Comparison of ENCODE assay signal across 8 mouse cellular contexts in genomic region chr17:34648141-34648890, GRCm38 (mm10). TPM values are rescaled to one million over a fixed set of nuclear protein-coding genes. Genes with fewer than 3 reads are reported as not detected.
DNase-seq lines count a peak whose midpoint lies in the region; ATAC-seq lines count a peak whose summit lies in the region.

No protein-coding gene starts in this region.

- no peaks in the 10 kb centered on the region for H3K27me3 ChIP-seq in kidney, embryonic 15.5 days
- no peaks in the 10 kb centered on the region for H3K27me3 ChIP-seq in embryonic facial prominence, embryonic 11.5 days (ENCODE audit: control insufficient read depth, insufficient read depth, low read length)
- no peaks in the 10 kb centered on the region for H3K27me3 ChIP-seq in hindbrain, embryonic 15.5 days
- no peaks in the 10 kb centered on the region for H3K27me3 ChIP-seq in midbrain, embryonic 14.5 days (ENCODE audit: control insufficient read depth, insufficient read depth, low read length)

- H3K27ac ChIP-seq in kidney, embryonic 15.5 days = no peak overlapping the region
- H3K27ac ChIP-seq in embryonic facial prominence, embryonic 11.5 days (replicated peaks; ENCODE audit: low read depth, low read length) = no peak overlapping the region
- no peak overlapping the region for H3K27ac ChIP-seq in hindbrain, embryonic 15.5 days (replicated peaks)
- no peak overlapping the region for H3K27ac ChIP-seq in midbrain, embryonic 14.5 days (replicated peaks; ENCODE audit: low read depth, low read length)

- peaks cover 41% of the 10 kb centered on the region for H3K4me1 ChIP-seq in kidney, embryonic 15.5 days
- H3K4me1 ChIP-seq in embryonic facial prominence, embryonic 11.5 days (ENCODE audit: control insufficient read depth, insufficient read depth, low read length) = peaks cover 5% of the 10 kb centered on the region; the same call in 1 of the 2 replicates
- H3K4me1 ChIP-seq in hindbrain, embryonic 15.5 days (replicated peaks) = peaks cover 31% of the 10 kb centered on the region
- H3K4me1 ChIP-seq in midbrain, embryonic 14.5 days (ENCODE audit: control insufficient read depth, insufficient read depth, low read length) = peaks cover 20% of the 10 kb centered on the region

- H3K36me3 ChIP-seq in kidney, embryonic 15.5 days = peaks cover 44% of the 10 kb centered on the region
- peaks cover 10% of the 10 kb centered on the region for H3K36me3 ChIP-seq in embryonic facial prominence, embryonic 11.5 days (replicated peaks; ENCODE audit: control insufficient read depth, insufficient read depth, low read depth, low read length)
- H3K36me3 ChIP-seq in hindbrain, embryonic 15.5 days = peaks cover 44% of the 10 kb centered on the region
- peaks cover 50% of the 10 kb centered on the region for H3K36me3 ChIP-seq in midbrain, embryonic 14.5 days (ENCODE audit: control insufficient read depth, insufficient read depth, low read length)

- no peak for ATAC-seq in kidney, embryonic 15.5 days (replicated peaks; ENCODE audit: low FRiP score)
- ATAC-seq in embryonic facial prominence, embryonic 11.5 days (replicated peaks; ENCODE audit: insufficient number of reproducible peaks, low FRiP score, low TSS enrichment, low read depth) = no peak
- ATAC-seq in hindbrain, embryonic 15.5 days (ENCODE audit: low FRiP score, low read depth) = no peak
- ATAC-seq in midbrain, embryonic 14.5 days (ENCODE audit: low FRiP score, low TSS enrichment) = no peak
- ATAC-seq in monocyte, adult 5-6 weeks (replicated peaks; ENCODE audit: insufficient number of reproducible peaks, low FRiP score, low TSS enrichment, poor library complexity, severe bottlenecking) = no peak

- no peak for DNase-seq in kidney, adult 8-10 months
- DNase-seq in embryonic facial prominence, embryonic 11.5 days (ENCODE audit: low spot score) = no peak
- DNase-seq in midbrain, embryonic 14.5 days = no peak
- DNase-seq in layer of hippocampus, adult 8-10 months (ENCODE audit: low spot score in 2 of 2) = no peak
- DNase-seq in thymus, postnatal 0 days (ENCODE audit: low spot score) = no peak

- peak overlapping the region; percentile 84 for H3K4me2 ChIP-seq in kidney, embryonic 15.5 days
- peak overlapping the region; percentile 83 for H3K4me2 ChIP-seq in embryonic facial prominence, embryonic 11.5 days (ENCODE audit: low read depth, low read length)
- H3K4me2 ChIP-seq in hindbrain, embryonic 15.5 days = peak overlapping the region; percentile 93
- H3K4me2 ChIP-seq in midbrain, embryonic 14.5 days (ENCODE audit: low read length) = peak overlapping the region; percentile 78

- peak overlapping the region; percentile 84; the same call in 1 of the 2 replicates for H3K9ac ChIP-seq in kidney, embryonic 15.5 days
- peak overlapping the region; percentile 94; the same call in 1 of the 2 replicates for H3K9ac ChIP-seq in embryonic facial prominence, embryonic 11.5 days (replicated peaks; ENCODE audit: low read length)
- H3K9ac ChIP-seq in hindbrain, embryonic 15.5 days = no peak overlapping the region
- no peak overlapping the region for H3K9ac ChIP-seq in midbrain, embryonic 14.5 days (replicated peaks; ENCODE audit: low read length)

- peak overlapping the region; percentile 85 for H3K4me3 ChIP-seq in kidney, embryonic 15.5 days (replicated peaks)
- H3K4me3 ChIP-seq in embryonic facial prominence, embryonic 11.5 days (ENCODE audit: low read depth, low read length) = peak overlapping the region; percentile 97
- peak overlapping the region; percentile 100 for H3K4me3 ChIP-seq in hindbrain, embryonic 15.5 days
- peak overlapping the region; percentile 95 for H3K4me3 ChIP-seq in midbrain, embryonic 14.5 days (replicated peaks; ENCODE audit: low read depth, low read length)

- no peaks in the 10 kb centered on the region for H3K9me3 ChIP-seq in kidney, embryonic 15.5 days (replicated peaks)
- no peaks in the 10 kb centered on the region for H3K9me3 ChIP-seq in embryonic facial prominence, embryonic 11.5 days (replicated peaks; ENCODE audit: control insufficient read depth, low read length)
- H3K9me3 ChIP-seq in hindbrain, embryonic 15.5 days = no peaks in the 10 kb centered on the region
- H3K9me3 ChIP-seq in midbrain, embryonic 14.5 days (ENCODE audit: control insufficient read depth, low read length) = no peaks in the 10 kb centered on the region

- WGBS in kidney, embryonic 15.5 days = 76% methylated on average over 16 of the region's 16 CpGs
- 79% methylated on average over 16 of the region's 16 CpGs for WGBS in embryonic facial prominence, embryonic 11.5 days
- WGBS in hindbrain, embryonic 15.5 days = 88% methylated on average over 16 of the region's 16 CpGs
- WGBS in midbrain, embryonic 14.5 days = 86% methylated on average over 16 of the region's 16 CpGs

RNA-seq across cellular contexts. Expression of gene Atf6b, which starts 1.4 kb away (rescaled TPM):
- 86.2 and 98.2 TPM in 2 replicates for polyA plus RNA-seq in kidney, embryonic 15.5 days (2015; fragmentation: Nextera tagmentation; extraction: Ambion mirVana)
- 55.8 and 58.5 TPM in 2 replicates for polyA plus RNA-seq in embryonic facial prominence, embryonic 11.5 days (2014; fragmentation: Nextera tagmentation; extraction: Ambion mirVana)
- 108 and 120 TPM in 2 replicates for polyA plus RNA-seq in hindbrain, embryonic 15.5 days (2015; fragmentation: Nextera tagmentation; extraction: Ambion mirVana)
- polyA plus RNA-seq in midbrain, embryonic 14.5 days (2014; fragmentation: Nextera tagmentation; extraction: Ambion mirVana) = 97.1 TPM in 2 replicates
- 10 to 100 TPM; 74.1 to 82.9 (median 79.8) TPM for total RNA-seq in layer of hippocampus, adult 8-10 months (2022)
- 56.6 and 60.8 TPM in 2 replicates for polyA plus RNA-seq in thymus, postnatal 0 days (2015; fragmentation: Nextera tagmentation; extraction: Ambion mirVana)
- 17.4 to 26.0 TPM (median 23.4 TPM) in 3 replicates for total RNA-seq in monocyte, adult 5-6 weeks (2017)

RNA-seq across cellular contexts. Expression of gene Fkbpl, which starts 3.8 kb away (rescaled TPM):
- 17.2 and 18.4 TPM in 2 replicates for polyA plus RNA-seq in kidney, embryonic 15.5 days (2015; fragmentation: Nextera tagmentation; extraction: Ambion mirVana)
- polyA plus RNA-seq in embryonic facial prominence, embryonic 11.5 days (2014; fragmentation: Nextera tagmentation; extraction: Ambion mirVana) = 16.2 and 16.6 TPM in 2 replicates
- 16.1 and 16.4 TPM in 2 replicates for polyA plus RNA-seq in hindbrain, embryonic 15.5 days (2015; fragmentation: Nextera tagmentation; extraction: Ambion mirVana)
- polyA plus RNA-seq in midbrain, embryonic 14.5 days (2014; fragmentation: Nextera tagmentation; extraction: Ambion mirVana) = 11.2 and 14.5 TPM in 2 replicates
- total RNA-seq in layer of hippocampus, adult 8-10 months (2022) = 10 to 100 TPM; 12.5 to 18.5 (median 15.2) TPM
- 12.5 TPM in 2 replicates for polyA plus RNA-seq in thymus, postnatal 0 days (2015; fragmentation: Nextera tagmentation; extraction: Ambion mirVana)
- total RNA-seq in monocyte, adult 5-6 weeks (2017) = 5.6 to 15.1 TPM (median 6.4 TPM) in 3 replicates

RNA-seq across cellular contexts. Expression of gene Prrt1, which starts 19.0 kb away (rescaled TPM):
- polyA plus RNA-seq in kidney, embryonic 15.5 days (2015; fragmentation: Nextera tagmentation; extraction: Ambion mirVana) = 0.24 and 0.35 TPM in 2 replicates
- polyA plus RNA-seq in embryonic facial prominence, embryonic 11.5 days (2014; fragmentation: Nextera tagmentation; extraction: Ambion mirVana) = 0.10 and 0.11 TPM in 2 replicates
- 6.8 and 9.8 TPM in 2 replicates for polyA plus RNA-seq in hindbrain, embryonic 15.5 days (2015; fragmentation: Nextera tagmentation; extraction: Ambion mirVana)
- polyA plus RNA-seq in midbrain, embryonic 14.5 days (2014; fragmentation: Nextera tagmentation; extraction: Ambion mirVana) = 12.4 and 13.6 TPM in 2 replicates
- 100 to 1,000 TPM; 211 to 266 (median 228) TPM for total RNA-seq in layer of hippocampus, adult 8-10 months (2022)
- 37.4 and 39.4 TPM in 2 replicates for polyA plus RNA-seq in thymus, postnatal 0 days (2015; fragmentation: Nextera tagmentation; extraction: Ambion mirVana)
- 0.29 to 1.9 TPM (median 0.75 TPM) in 3 replicates for total RNA-seq in monocyte, adult 5-6 weeks (2017)

RNA-seq across cellular contexts. Expression of gene Ppt2, which starts 20.0 kb away (rescaled TPM):
- polyA plus RNA-seq in kidney, embryonic 15.5 days (2015; fragmentation: Nextera tagmentation; extraction: Ambion mirVana) = 36.5 and 39.1 TPM in 2 replicates
- 19.4 and 20.0 TPM in 2 replicates for polyA plus RNA-seq in embryonic facial prominence, embryonic 11.5 days (2014; fragmentation: Nextera tagmentation; extraction: Ambion mirVana)
- polyA plus RNA-seq in hindbrain, embryonic 15.5 days (2015; fragmentation: Nextera tagmentation; extraction: Ambion mirVana) = 19.1 and 20.4 TPM in 2 replicates
- polyA plus RNA-seq in midbrain, embryonic 14.5 days (2014; fragmentation: Nextera tagmentation; extraction: Ambion mirVana) = 23.4 and 25.5 TPM in 2 replicates
- 10 to 100 TPM; 40.2 to 53.2 (median 46.0) TPM for total RNA-seq in layer of hippocampus, adult 8-10 months (2022)
- 38.4 and 45.5 TPM in 2 replicates for polyA plus RNA-seq in thymus, postnatal 0 days (2015; fragmentation: Nextera tagmentation; extraction: Ambion mirVana)
- 30.4 to 67.0 TPM (median 38.4 TPM) in 3 replicates for total RNA-seq in monocyte, adult 5-6 weeks (2017)

RNA-seq across cellular contexts. Expression of gene Tnxb, which starts 22.0 kb away (rescaled TPM):
- 0.35 and 0.75 TPM in 2 replicates for polyA plus RNA-seq in kidney, embryonic 15.5 days (2015; fragmentation: Nextera tagmentation; extraction: Ambion mirVana)
- polyA plus RNA-seq in embryonic facial prominence, embryonic 11.5 days (2014; fragmentation: Nextera tagmentation; extraction: Ambion mirVana) = not detected in 2 replicates
- 0.27 and 0.31 TPM in 2 replicates for polyA plus RNA-seq in hindbrain, embryonic 15.5 days (2015; fragmentation: Nextera tagmentation; extraction: Ambion mirVana)
- polyA plus RNA-seq in midbrain, embryonic 14.5 days (2014; fragmentation: Nextera tagmentation; extraction: Ambion mirVana) = 0.13 and 0.24 TPM in 2 replicates
- total RNA-seq in layer of hippocampus, adult 8-10 months (2022) = 10 to 100 TPM; 10.6 to 13.3 (median 11.4) TPM
- 0.54 and 0.59 TPM in 2 replicates for polyA plus RNA-seq in thymus, postnatal 0 days (2015; fragmentation: Nextera tagmentation; extraction: Ambion mirVana)
- not detected in 3 replicates for total RNA-seq in monocyte, adult 5-6 weeks (2017)

Comparison
In these comparisons a context has a peak if more than half of its experiments do, and no peak if none do; other contexts are left out.
1. H3K9ac ChIP-seq: peak in kidney, embryonic 15.5 days (single experiment) and embryonic facial prominence, embryonic 11.5 days (single experiment); none in hindbrain, embryonic 15.5 days (single experiment) and midbrain, embryonic 14.5 days (single experiment).
2. Peak in every context shown above with its lines, with median percentiles within 50 percentile points of each other: H3K4me2 ChIP-seq and H3K4me3 ChIP-seq.